Mouse (Mus musculus): Measurements from ENCODE around the gene Frmd4a. TPM values are rescaled to one million over a fixed set of nuclear protein-coding genes. Genes with fewer than 3 reads are reported as not detected.

Frmd4a gene
- polyA plus RNA-seq, 1 experiment: 4.2 TPM

- TF ChIP-seq CTCF (IDR thresholded peaks at IDR 0.05; ENCODE audit: extremely low read depth, insufficient read length, insufficient replicate concordance, low read depth, low read length) (no peak), POLR2A (IDR thresholded peaks at IDR 0.05; ENCODE audit: low read depth, low read length) (no peak)
- Histone ChIP-seq H3K27me3 (ENCODE audit: control insufficient read depth, insufficient read depth, low read length) (no peaks in the 10 kb centered on the region), H3K36me3 (ENCODE audit: control insufficient read depth, insufficient read depth, low read length) (no peaks in the 10 kb centered on the region), H3K4me1 (ENCODE audit: control insufficient read depth, insufficient read depth, insufficient read length, low read length) (peaks cover 6% of the 10 kb centered on the region; the same call in 1 of the 2 replicates), H3K27ac (ENCODE audit: insufficient read depth, low read depth, low read length) (no peak overlapping the region), H3K4me3 (ENCODE audit: low read depth, low read length) (no peak overlapping the region)
- 93% methylated on average over 13 of the region's 13 CpGs for WGBS
Measured at GRCm38 (mm10) chr2:4507887-4508615, 490.5 kb downstream of the Frmd4a start.

GRCm38 (mm10) chr2:4508959-4509615 lies 491.6 kb downstream of the Frmd4a start:
- no peak for TF ChIP-seq POLR2A (IDR thresholded peaks at IDR 0.05; ENCODE audit: low read depth, low read length)
- TF ChIP-seq CTCF (IDR thresholded peaks at IDR 0.05; ENCODE audit: extremely low read depth, insufficient read length, insufficient replicate concordance, low read depth, low read length): no peak
- Histone ChIP-seq H3K4me1 (ENCODE audit: control insufficient read depth, insufficient read depth, insufficient read length, low read length) (peaks cover 6% of the 10 kb centered on the region; the same call in 1 of the 2 replicates), H3K36me3 (ENCODE audit: control insufficient read depth, insufficient read depth, low read length) (no peaks in the 10 kb centered on the region), H3K27ac (ENCODE audit: insufficient read depth, low read depth, low read length) (no peak overlapping the region), H3K27me3 (ENCODE audit: control insufficient read depth, insufficient read depth, low read length) (no peaks in the 10 kb centered on the region), H3K4me3 (ENCODE audit: low read depth, low read length) (no peak overlapping the region)
- WGBS: 29% methylated on average over 10 of the region's 10 CpGs

GRCm38 (mm10) chr2:4509739-4510138 lies 492.2 kb downstream of the Frmd4a start:
- Histone ChIP-seq H3K27ac (ENCODE audit: insufficient read depth, low read depth, low read length) (no peak overlapping the region), H3K4me3 (ENCODE audit: low read depth, low read length) (no peak overlapping the region), H3K36me3 (ENCODE audit: control insufficient read depth, insufficient read depth, low read length) (no peaks in the 10 kb centered on the region), H3K4me1 (ENCODE audit: control insufficient read depth, insufficient read depth, insufficient read length, low read length) (peaks cover 6% of the 10 kb centered on the region; the same call in 1 of the 2 replicates), H3K27me3 (ENCODE audit: control insufficient read depth, insufficient read depth, low read length) (no peaks in the 10 kb centered on the region)
- TF ChIP-seq CTCF (IDR thresholded peaks at IDR 0.05; ENCODE audit: extremely low read depth, insufficient read length, insufficient replicate concordance, low read depth, low read length) (no peak), POLR2A (IDR thresholded peaks at IDR 0.05; ENCODE audit: low read depth, low read length) (no peak)
- WGBS: 18% methylated on average over 5 of the region's 5 CpGs

- TF ChIP-seq POLR2A (IDR thresholded peaks at IDR 0.05; ENCODE audit: low read depth, low read length): no peak
- no peak for TF ChIP-seq CTCF (IDR thresholded peaks at IDR 0.05; ENCODE audit: extremely low read depth, insufficient read length, insufficient replicate concordance, low read depth, low read length)
- Histone ChIP-seq H3K36me3 (ENCODE audit: control insufficient read depth, insufficient read depth, low read length) (no peaks in the 10 kb centered on the region), H3K27ac (ENCODE audit: insufficient read depth, low read depth, low read length) (no peak overlapping the region), H3K27me3 (ENCODE audit: control insufficient read depth, insufficient read depth, low read length) (no peaks in the 10 kb centered on the region), H3K4me1 (ENCODE audit: control insufficient read depth, insufficient read depth, insufficient read length, low read length) (peaks cover 6% of the 10 kb centered on the region; the same call in 1 of the 2 replicates), H3K4me3 (ENCODE audit: low read depth, low read length) (no peak overlapping the region)
- 39% methylated on average over 11 of the region's 11 CpGs for WGBS
Measured at GRCm38 (mm10) chr2:4510208-4511079, 492.9 kb downstream of the Frmd4a start.

- no peak for TF ChIP-seq POLR2A (IDR thresholded peaks at IDR 0.05; ENCODE audit: low read depth, low read length)
- Histone ChIP-seq H3K36me3 (ENCODE audit: control insufficient read depth, insufficient read depth, low read length) (no peaks in the 10 kb centered on the region), H3K4me1 (ENCODE audit: control insufficient read depth, insufficient read depth, insufficient read length, low read length) (peaks cover 6% of the 10 kb centered on the region; the same call in 1 of the 2 replicates), H3K27me3 (ENCODE audit: control insufficient read depth, insufficient read depth, low read length) (no peaks in the 10 kb centered on the region), H3K4me3 (ENCODE audit: low read depth, low read length) (no peak overlapping the region), H3K27ac (ENCODE audit: insufficient read depth, low read depth, low read length) (no peak overlapping the region)
- 92% methylated on average over 2 of the region's 2 CpGs for WGBS
Measured at GRCm38 (mm10) chr2:4511080-4511386, 493.5 kb downstream of the Frmd4a start.

GRCm38 (mm10) chr2:4512607-4513006 lies 495.1 kb downstream of the Frmd4a start:
- Histone ChIP-seq H3K27ac (ENCODE audit: insufficient read depth, low read depth, low read length) (no peak overlapping the region), H3K27me3 (ENCODE audit: control insufficient read depth, insufficient read depth, low read length) (no peaks in the 10 kb centered on the region), H3K4me3 (ENCODE audit: low read depth, low read length) (no peak overlapping the region), H3K36me3 (ENCODE audit: control insufficient read depth, insufficient read depth, low read length) (no peaks in the 10 kb centered on the region), H3K4me1 (ENCODE audit: control insufficient read depth, insufficient read depth, insufficient read length, low read length) (peaks cover 6% of the 10 kb centered on the region; the same call in 1 of the 2 replicates)
- 26% methylated on average over 14 of the region's 14 CpGs for WGBS
- TF ChIP-seq POLR2A (IDR thresholded peaks at IDR 0.05; ENCODE audit: low read depth, low read length): no peak

GRCm38 (mm10) chr2:4515910-4516309 lies 498.4 kb downstream of the Frmd4a start:
- Histone ChIP-seq H3K27me3 (ENCODE audit: control insufficient read depth, insufficient read depth, low read length) (no peaks in the 10 kb centered on the region), H3K27ac (ENCODE audit: insufficient read depth, low read depth, low read length) (no peak overlapping the region), H3K4me3 (ENCODE audit: low read depth, low read length) (no peak overlapping the region), H3K4me1 (ENCODE audit: control insufficient read depth, insufficient read depth, insufficient read length, low read length) (no peaks in the 10 kb centered on the region; the same call in 1 of the 2 replicates), H3K36me3 (ENCODE audit: control insufficient read depth, insufficient read depth, low read length) (no peaks in the 10 kb centered on the region)
- TF ChIP-seq CTCF (IDR thresholded peaks at IDR 0.05; ENCODE audit: extremely low read depth, insufficient read length, insufficient replicate concordance, low read depth, low read length) (no peak), POLR2A (IDR thresholded peaks at IDR 0.05; ENCODE audit: low read depth, low read length) (no peak)
- 84% methylated on average over 3 of the region's 3 CpGs for WGBS
